Mouse (Mus musculus): ENCODE data around the gene Tcn2.

GRCm38 (mm10) chr11:3976678-3977077 lies 44.7 kb upstream of the Tcn2 start, which contains the start of gene 4930556J24Rik:
- no peak for TF ChIP-seq RCOR1 (conservative IDR thresholded peaks at IDR 0.05; ENCODE audit: low read depth, low read length)
- TF ChIP-seq ZNF384 (IDR thresholded peaks at IDR 0.05; ENCODE audit: low read depth, low read length) = no peak
- no peak for TF ChIP-seq MAFK (IDR thresholded peaks at IDR 0.05; ENCODE audit: insufficient replicate concordance, low read length)
- TF ChIP-seq TBP (conservative IDR thresholded peaks at IDR 0.05; ENCODE audit: low read depth, low read length) = no peak
- no peak for TF ChIP-seq CTCF (conservative IDR thresholded peaks at IDR 0.05 in 1 of 2, IDR thresholded peaks at IDR 0.05 in 1 of 2; ENCODE audit: low read depth in 2 of 2, low read length in 2 of 2)
- TF ChIP-seq POLR2A (IDR thresholded peaks at IDR 0.05; ENCODE audit: low read depth, low read length) = no peak
- TF ChIP-seq MAX (IDR thresholded peaks at IDR 0.05; ENCODE audit: low read length) = no peak
- TF ChIP-seq POLR2AphosphoS2 (IDR thresholded peaks at IDR 0.05; ENCODE audit: low read depth, low read length) = no peak
- no peak for TF ChIP-seq IRF4 (IDR thresholded peaks at IDR 0.05; ENCODE audit: low read depth, low read length)
- no peak for TF ChIP-seq ZKSCAN1 (IDR thresholded peaks at IDR 0.05; ENCODE audit: borderline replicate concordance, low read depth, low read length)
- TF ChIP-seq ETS1 (conservative IDR thresholded peaks at IDR 0.05; ENCODE audit: low read depth, low read length) = no peak
- TF ChIP-seq GABPA (IDR thresholded peaks at IDR 0.05; ENCODE audit: insufficient replicate concordance, low read depth, low read length) = no peak
- no peak for TF ChIP-seq USF1 (IDR thresholded peaks at IDR 0.05; ENCODE audit: low read depth, low read length)

Measured in CH12.LX (cell line).